Comparison of ENCODE assay signal across 33 mouse cellular contexts in the genomic region with DNA sequence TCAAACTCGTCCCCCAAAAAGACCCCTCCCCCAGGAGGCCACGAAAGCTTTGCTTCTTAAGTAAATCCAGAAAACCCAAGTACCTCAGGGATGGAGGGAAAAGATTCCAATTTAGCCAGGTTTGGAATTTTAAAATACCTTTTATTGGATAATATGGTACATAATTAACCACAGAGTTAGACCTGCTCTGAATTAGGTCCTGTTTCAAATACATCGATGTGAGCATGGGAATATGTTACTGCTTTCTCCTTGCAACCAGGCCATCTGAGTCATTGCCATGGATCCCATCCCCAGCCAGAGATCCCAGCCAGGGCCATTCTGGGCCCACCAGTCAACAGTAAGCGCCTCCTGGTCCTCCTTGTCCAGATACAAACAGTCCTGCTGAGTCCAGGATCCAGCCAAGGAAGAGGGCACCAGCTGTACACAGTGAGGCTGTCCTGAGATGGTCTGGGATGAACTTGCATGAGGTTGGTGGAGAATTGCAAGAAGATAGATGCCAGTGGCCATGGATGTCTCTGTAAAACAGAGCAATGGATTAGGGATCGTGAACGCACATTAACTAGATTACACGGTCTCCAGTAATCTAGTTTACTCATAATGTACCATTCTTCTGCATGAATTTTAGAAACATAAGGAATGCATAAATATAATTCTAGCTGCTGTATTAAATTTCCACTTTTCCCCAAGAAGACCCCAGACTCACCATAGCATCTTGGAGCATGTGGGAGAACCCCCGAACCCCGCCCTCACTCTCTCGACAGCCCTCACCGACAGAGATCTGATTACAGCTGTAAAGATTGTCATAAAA. TPM values are rescaled to one million over a fixed set of nuclear protein-coding genes. Genes with fewer than 3 reads are reported as not detected.
DNase-seq lines count a peak whose midpoint lies in the region; ATAC-seq lines count a peak whose summit lies in the region.
"Had no signal": no experiment of that assay in that cellular context is flagged by ENCODE, and none has a peak within 500 bp of the region (broad histone marks: within the 10 kb centered on the region; RNA-seq: fewer than 3 reads in every experiment).

No protein-coding gene starts in this region.

- ATAC-seq in intestine, embryonic 14.5 days (replicated peaks; ENCODE audit: low FRiP score, low TSS enrichment, low read depth), result peak; percentile 61; the same call in 1 of the 2 replicates
- no peak for ATAC-seq in intestine, embryonic 15.5 days
- peak; percentile 78 for ATAC-seq in limb, embryonic 13.5 days (ENCODE audit: low FRiP score, low read depth)
- ATAC-seq: activated CD4-positive, CD25-positive, alpha-beta regulatory T cell, adult 4 months; forebrain, embryonic 14.5 days had no signal

- no peak overlapping the region for H3K27ac ChIP-seq in intestine, embryonic 14.5 days (ENCODE audit: low read depth)
- no peak overlapping the region for H3K27ac ChIP-seq in intestine, embryonic 15.5 days
- H3K27ac ChIP-seq in limb, embryonic 13.5 days, result no peak overlapping the region
- H3K27ac ChIP-seq: heart, adult 2 months; hindbrain, embryonic 13.5 days; kidney, postnatal 0 days; liver, embryonic 14.5 days; macrophage; neural tube, embryonic 15.5 days; stomach, embryonic 15.5 days had no signal

- H3K4me1 ChIP-seq in intestine, embryonic 14.5 days (replicated peaks; ENCODE audit: control insufficient read depth, insufficient read depth, low read length), result no peaks in the 10 kb centered on the region; the same call in 1 of the 2 replicates
- 0 out of 2 replicates have a peak, but pooled peaks cover 4% of the 10 kb centered on the region for H3K4me1 ChIP-seq in intestine, embryonic 15.5 days (replicated peaks)
- peaks cover 23% of the 10 kb centered on the region for H3K4me1 ChIP-seq in limb, embryonic 13.5 days
- H3K4me1 ChIP-seq: heart, embryonic 12.5 days; hindbrain, embryonic 13.5 days; neural tube, embryonic 15.5 days; stomach, embryonic 15.5 days had no signal

- H3K9me3 ChIP-seq in intestine, embryonic 14.5 days (ENCODE audit: control insufficient read depth, low read length), result no peaks in the 10 kb centered on the region
- no peaks in the 10 kb centered on the region for H3K9me3 ChIP-seq in intestine, embryonic 15.5 days
- H3K9me3 ChIP-seq in limb, embryonic 13.5 days, result no peaks in the 10 kb centered on the region; the same call in 1 of the 2 replicates
- H3K9me3 ChIP-seq: hindbrain, embryonic 13.5 days; neural tube, embryonic 15.5 days; stomach, embryonic 15.5 days had no signal

- no peak for DNase-seq in intestine, embryonic 14.5 days (ENCODE audit: low spot score)
- DNase-seq in MN1 (ENCODE audit: low spot score) (peak; percentile 74), adipocyte (ENCODE audit: low spot score) (peak; percentile 15)
- no peak for DNase-seq in kidney, postnatal 25 days
- no peak for DNase-seq in right cerebral cortex, postnatal 14 days
- DNase-seq: adrenal gland, adult 8-10 months; B cell, adult 2 months; cerebellum, adult 8-10 months; heart, adult 2 months; heart, postnatal 4 days; kidney, adult 8-10 months; layer of hippocampus, postnatal 36 days; liver; lung, adult 2 months; lung, postnatal 10 days; midbrain, embryonic 14.5 days; retina, postnatal 1 day; right cerebral cortex, postnatal 25 days; thymus, postnatal 14 days had no signal

- H3K36me3 ChIP-seq in intestine, embryonic 14.5 days (ENCODE audit: control insufficient read depth, insufficient read depth, low read length), result no peaks in the 10 kb centered on the region
- H3K36me3 ChIP-seq in intestine, embryonic 15.5 days, result no peaks in the 10 kb centered on the region
- H3K36me3 ChIP-seq in limb, embryonic 13.5 days, result no peaks in the 10 kb centered on the region
- H3K36me3 ChIP-seq: heart, embryonic 12.5 days; hindbrain, embryonic 13.5 days; neural tube, embryonic 15.5 days; stomach, embryonic 15.5 days had no signal

- H3K27me3 ChIP-seq in intestine, embryonic 14.5 days (replicated peaks; ENCODE audit: control insufficient read depth, insufficient read depth, low read length), result no peaks in the 10 kb centered on the region
- H3K27me3 ChIP-seq in intestine, embryonic 15.5 days (replicated peaks), result no peaks in the 10 kb centered on the region
- H3K27me3 ChIP-seq in limb, embryonic 13.5 days, result no peaks in the 10 kb centered on the region
- H3K27me3 ChIP-seq: heart, embryonic 12.5 days; hindbrain, embryonic 13.5 days; neural tube, embryonic 15.5 days; stomach, embryonic 15.5 days had no signal

- H3K4me2 ChIP-seq in intestine, embryonic 14.5 days (ENCODE audit: low read length), result no peak overlapping the region
- H3K4me2 ChIP-seq in intestine, embryonic 15.5 days (replicated peaks), result no peak overlapping the region
- H3K4me2 ChIP-seq in limb, embryonic 13.5 days (replicated peaks), result no peak overlapping the region
- H3K4me2 ChIP-seq: heart, embryonic 12.5 days; hindbrain, embryonic 13.5 days; neural tube, embryonic 15.5 days; stomach, embryonic 15.5 days had no signal

- H3K9ac ChIP-seq in intestine, embryonic 14.5 days (ENCODE audit: low read length), result no peak overlapping the region
- H3K9ac ChIP-seq in intestine, embryonic 15.5 days, result no peak overlapping the region
- no peak overlapping the region for H3K9ac ChIP-seq in limb, embryonic 13.5 days
- H3K9ac ChIP-seq: heart, embryonic 12.5 days; hindbrain, embryonic 13.5 days; liver, embryonic 14.5 days; neural tube, embryonic 15.5 days; stomach, embryonic 15.5 days had no signal

- 75% methylated on average over 11 of the region's 11 CpGs for WGBS in intestine, embryonic 14.5 days
- WGBS in intestine, embryonic 15.5 days, result 72% methylated on average over 11 of the region's 11 CpGs
- 48% methylated on average over 11 of the region's 11 CpGs for WGBS in limb, embryonic 13.5 days

- H3K4me3 ChIP-seq in intestine, embryonic 14.5 days (ENCODE audit: low read depth, low read length), result no peak overlapping the region
- no peak overlapping the region for H3K4me3 ChIP-seq in intestine, embryonic 15.5 days (replicated peaks)
- H3K4me3 ChIP-seq in limb, embryonic 13.5 days, result no peak overlapping the region
- H3K4me3 ChIP-seq: heart, adult 2 months; heart, embryonic 12.5 days; hindbrain, embryonic 13.5 days; neural tube, embryonic 15.5 days; stomach, embryonic 15.5 days had no signal

RNA-seq across cellular contexts. Expression of a gene that starts 25.9 kb away (rescaled TPM):
- polyA plus RNA-seq in intestine, embryonic 14.5 days (2014; fragmentation: Nextera tagmentation; extraction: Ambion mirVana), result not detected in 2 replicates
- polyA plus RNA-seq in intestine, embryonic 15.5 days (2015; fragmentation: Nextera tagmentation; extraction: Ambion mirVana), result not detected in 2 replicates
- polyA plus RNA-seq in limb, embryonic 13.5 days (2015; fragmentation: Nextera tagmentation; extraction: Ambion mirVana), result not detected in 2 replicates
- polyA plus RNA-seq: activated CD4-positive, CD25-positive, alpha-beta regulatory T cell, adult 4 months; cortical plate, adult 2 months; forebrain, embryonic 14.5 days; hindbrain, embryonic 13.5 days; kidney, postnatal 0 days; large intestine, adult 2 months; liver, embryonic 14.5 days; lung, adult 2 months; macrophage; midbrain, embryonic 14.5 days; neural tube, embryonic 15.5 days; urinary bladder, adult 2 months had no signal

Comparison
In these comparisons a context has a peak if more than half of its experiments do, and no peak if none do; other contexts are left out.
1. DNase-seq: peak in MN1 (single experiment) and adipocyte (single experiment); none in intestine, embryonic 14.5 days (single experiment), kidney, postnatal 25 days (0 of 2) and right cerebral cortex, postnatal 14 days (single experiment).